Mouse (Mus musculus) cerebellum, adult 2 months (tissue): ENCODE measurements around the gene Nat14.

Experiments used
- CTCF ChIP-seq: fragments of 200-500 bp; IDR thresholded peaks from 2 replicates; pipeline ENCODE4 v1.5.1; 2011; ENCODE audit warnings: low read depth, mild to moderate bottlenecking, control low read depth, low read length, moderate library complexity, borderline replicate concordance; ENCODE audit not compliant: insufficient read depth
- POLR2A ChIP-seq: fragments of 200-500 bp; IDR thresholded peaks from 2 replicates; pipeline ENCODE4 v1.6.1; 2011; ENCODE audit warnings: low read length, control low read depth, borderline replicate concordance; ENCODE audit not compliant: insufficient read depth

DNA sequence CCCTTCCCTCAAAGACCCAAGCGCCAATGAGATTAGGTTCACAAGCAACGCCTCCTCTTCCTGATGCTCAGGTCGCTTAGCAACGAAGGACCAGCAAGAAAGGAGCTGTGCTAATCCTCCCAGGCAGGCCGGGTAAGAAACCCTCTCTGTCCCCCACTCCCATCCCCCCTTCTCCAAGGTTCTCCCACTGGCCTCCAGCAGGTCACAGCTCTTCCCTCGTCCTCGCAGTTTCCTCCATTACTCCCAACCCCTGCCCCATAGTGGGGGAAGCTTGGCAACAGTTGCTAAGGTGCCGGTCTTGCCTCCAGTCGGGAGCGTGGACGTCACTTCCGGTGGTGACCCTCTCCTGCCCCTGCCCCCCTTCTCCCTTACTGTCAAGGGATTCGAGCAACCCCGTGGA lies 680 bp downstream of the Nat14 start:
- TF ChIP-seq POLR2A (no peak; the same call in 1 of the 2 replicates), CTCF (no peak)
